ENCODE assay signal across 14 mouse cellular contexts in genomic region chr3:50879595-50879994, GRCm38 (mm10).
"Had no signal": no experiment of that assay in that cellular context is flagged by ENCODE, and none has a peak within 500 bp of the region (broad histone marks: within the 10 kb centered on the region; RNA-seq: fewer than 3 reads in every experiment).

No protein-coding gene starts in this region.

- H3K27ac ChIP-seq: layer of hippocampus, adult 2 months; limb, embryonic 10.5 days; midbrain, embryonic 10.5 days; midbrain, embryonic 15.5 days; neural tube, embryonic 13.5 days; stomach, embryonic 15.5 days had no signal

- H3K4me3 ChIP-seq: layer of hippocampus, adult 2 months; limb, embryonic 10.5 days; midbrain, embryonic 10.5 days; midbrain, embryonic 15.5 days; neural tube, embryonic 13.5 days; stomach, embryonic 15.5 days had no signal

- H3K4me2 ChIP-seq: midbrain, embryonic 15.5 days; neural tube, embryonic 13.5 days; stomach, embryonic 15.5 days had no signal

- H3K9me3 ChIP-seq: limb, embryonic 10.5 days; midbrain, embryonic 10.5 days; midbrain, embryonic 15.5 days; neural tube, embryonic 13.5 days; stomach, embryonic 15.5 days had no signal

- H3K36me3 ChIP-seq: limb, embryonic 10.5 days; midbrain, embryonic 10.5 days; midbrain, embryonic 15.5 days; neural tube, embryonic 13.5 days; stomach, embryonic 15.5 days had no signal

- H3K27me3 ChIP-seq: midbrain, embryonic 15.5 days; neural tube, embryonic 13.5 days; stomach, embryonic 15.5 days had no signal

- DNase-seq: kidney, adult 11 months; kidney, postnatal 10 days; kidney, postnatal 4 days; lung, adult 18-20 months; retina, postnatal 1 day; right cerebral cortex, postnatal 4 days; spleen, adult 18-20 months; thymus, postnatal 4 days had no signal

- H3K9ac ChIP-seq: midbrain, embryonic 15.5 days; neural tube, embryonic 13.5 days; stomach, embryonic 15.5 days had no signal

- H3K4me1 ChIP-seq: stomach, embryonic 15.5 days had no signal

- ATAC-seq: midbrain, embryonic 15.5 days had no signal
